Mouse (Mus musculus) monocyte, adult 59 days (primary cell): ENCODE data around the gene Htr6. TPM values are rescaled to one million over a fixed set of nuclear protein-coding genes. Genes with fewer than 3 reads are reported as not detected.

ENCODE experiments used
- total RNA-seq, 2 experiments: library from RNA; stranded (reverse); gene quantifications; one replicate each; pipeline ENCODE4 v1.2.4; 2023

Htr6 gene
- not detected for total RNA-seq

DNA sequence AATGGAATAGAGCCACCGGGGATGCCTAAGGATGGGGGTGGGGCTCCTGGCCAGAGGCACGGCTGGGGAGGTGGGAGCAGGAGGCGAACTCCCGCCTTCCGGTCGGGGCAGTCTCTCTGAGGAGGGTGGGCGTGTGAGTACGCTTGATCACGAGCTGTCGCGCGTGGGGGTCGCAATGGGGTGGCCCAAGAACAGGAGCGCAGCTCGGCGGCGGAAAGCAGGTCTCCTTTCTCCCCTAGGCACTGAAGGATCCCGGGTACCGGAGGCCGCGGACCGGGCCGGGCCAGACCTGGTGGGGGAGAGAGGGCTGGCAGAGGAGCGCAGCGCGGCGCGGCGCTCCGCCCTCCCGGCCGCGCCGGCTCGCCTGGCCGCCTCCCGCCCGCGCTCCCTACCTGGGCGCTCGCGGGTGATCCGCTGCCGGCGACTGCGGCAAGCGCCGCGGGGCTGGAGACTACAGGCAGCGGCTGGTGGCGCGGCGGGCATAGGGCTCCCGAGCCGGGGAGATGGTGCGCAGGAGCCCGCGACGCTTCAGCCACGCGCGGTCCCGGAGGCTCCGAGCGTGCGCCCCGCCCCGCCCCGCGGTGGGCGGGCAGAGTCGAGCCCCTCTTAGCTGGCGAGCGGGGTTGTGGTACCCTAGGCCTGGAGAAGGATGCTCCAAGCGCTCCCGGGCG lies at the start of gene Htr6:
Htr6 (minus strand) TSS at position 530 of the 671 bp plus-strand sequence.

DNA sequence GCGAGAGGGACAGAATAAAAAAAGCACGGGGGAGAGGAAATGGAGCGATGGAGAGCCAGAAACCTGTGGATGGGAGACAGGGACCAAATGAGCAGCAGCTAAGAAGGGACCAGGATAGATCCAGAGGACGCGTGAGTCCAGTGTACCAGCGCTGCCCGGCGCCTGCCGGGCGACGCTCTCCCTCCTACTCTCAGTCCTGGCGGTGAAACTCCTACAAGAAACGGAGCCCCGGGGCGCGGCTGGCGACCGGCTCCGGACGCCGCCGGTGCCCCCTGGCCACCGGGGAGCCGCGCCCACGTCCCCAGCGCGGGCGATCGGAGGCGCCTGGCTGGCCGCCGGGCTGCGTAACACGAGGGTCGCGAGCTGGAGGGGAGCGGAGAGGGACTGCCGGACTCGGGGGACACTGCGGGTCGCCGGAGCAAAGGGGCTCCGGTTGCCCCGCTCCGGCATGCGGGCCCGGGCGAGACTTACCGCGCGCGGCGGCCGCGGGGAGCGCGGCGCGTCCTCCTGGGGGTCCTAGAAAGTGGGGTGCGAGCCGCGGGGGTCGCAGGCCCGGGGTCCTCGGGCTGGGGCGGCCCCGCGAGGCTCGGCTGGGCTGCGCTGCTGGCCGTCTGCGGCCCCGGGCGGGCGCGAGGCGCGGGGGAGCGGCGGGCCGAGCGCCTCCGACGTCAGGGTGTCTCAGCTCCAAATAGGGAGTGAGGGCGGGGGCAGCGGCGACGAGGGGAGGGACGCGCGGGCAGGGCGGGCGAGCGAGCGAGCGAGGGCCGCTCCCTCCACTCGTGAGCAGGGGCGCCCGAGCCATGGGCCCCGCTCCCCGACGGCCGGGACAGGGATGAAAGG lies 17.2 kb upstream of the Htr6 start, which contains the start of gene Nbl1:
Nbl1 (minus strand) TSS at position 638 of the 840 bp plus-strand sequence.

Other genes with a start within 250 kb of the Htr6 start
- not detected for gene Pla2g5, start 212.1 kb downstream of the Htr6 start, total RNA-seq
- not detected for gene Gm13030, start 201.6 kb downstream of the Htr6 start, total RNA-seq
- not detected for gene Pla2g2e, start 197.6 kb downstream of the Htr6 start, total RNA-seq
- 10 to 100 TPM; 10.3 to 11.5 TPM for gene Otud3, start 161.6 kb downstream of the Htr6 start, total RNA-seq
- not detected for gene Rnf186, start 108.5 kb downstream of the Htr6 start, total RNA-seq
- 10 to 100 TPM; 21.9 to 23.0 TPM for gene Tmco4, start 102.7 kb downstream of the Htr6 start, total RNA-seq
- gene Nbl1, start 17.4 kb upstream of the Htr6 start, total RNA-seq: 1 to 10 TPM in 1 of 2 experiments, under 1 TPM in 1; 0.81 to 1.7 TPM
- gene Minos1, start 55.5 kb upstream of the Htr6 start, total RNA-seq: 100 to 1,000 TPM in 1 of 2 experiments, 10 to 100 TPM in 1; 89.6 to 105 TPM
- 100 to 1,000 TPM; 716 to 792 TPM for gene Capzb, start 117.3 kb upstream of the Htr6 start, total RNA-seq
- gene Pqlc2, start 235.1 kb upstream of the Htr6 start, total RNA-seq: 10 to 100 TPM; 17.9 to 18.8 TPM
- 10 to 100 TPM; 15.3 to 16.8 TPM for gene Akr7a5, start 235.2 kb upstream of the Htr6 start, total RNA-seq